Mouse (Mus musculus) lung, embryonic 14.5 days (tissue): ENCODE results near the gene Tmem127. TPM values are rescaled to one million over a fixed set of nuclear protein-coding genes. Genes with fewer than 3 reads are reported as not detected.
"Not testable (repeated sequence)": the region's sequence is repeated elsewhere in the genome, so short reads cannot be mapped to it uniquely, and the experiment has no call there.

Source experiments
- ATAC-seq: fragments of 200-750 bp; cut with Nextera tagmentation; 2 replicates; pipeline ENCODE4 v1.8.0; 2017; ENCODE audit warnings: mild to moderate bottlenecking, moderate TSS enrichment, moderate library complexity; ENCODE audit not compliant: insufficient read depth
- DNase-seq: peaks from one replicate; pipeline ENCODE4 v3.0.0-alpha.2; 2015
- H3K27ac ChIP-seq: fragments of 300-500 bp; sonication (generic); 2 replicates; pipeline ENCODE4 v1.5.1; 2014; ENCODE audit warnings: low read depth, mild to moderate bottlenecking, moderate library complexity
- H3K27me3 ChIP-seq: fragments of 300-500 bp; sonication (generic); 2 replicates; pipeline ENCODE4 v1.6.1; 2014; ENCODE audit warnings: low read length, control low read depth; ENCODE audit not compliant: insufficient read depth
- H3K36me3 ChIP-seq: fragments of 300-500 bp; sonication (generic); 2 replicates; pipeline ENCODE4 v1.6.1; 2014; ENCODE audit warnings: control low read depth; ENCODE audit not compliant: insufficient read depth
- H3K4me1 ChIP-seq: fragments of 300-500 bp; sonication (generic); 2 replicates; pipeline ENCODE4 v1.6.1; 2014; ENCODE audit warnings: antibody characterized with exemption, control low read depth; ENCODE audit not compliant: insufficient read depth
- H3K4me2 ChIP-seq: fragments of 300-500 bp; sonication (generic); 2 replicates; pipeline ENCODE4 v1.6.1; 2014; ENCODE audit warnings: mild to moderate bottlenecking
- H3K4me3 ChIP-seq: fragments of 300-500 bp; sonication (generic); 2 replicates; pipeline ENCODE4 v1.5.1; 2014; ENCODE audit warnings: low read depth, low read length
- H3K9ac ChIP-seq: fragments of 300-500 bp; sonication (generic); 2 replicates; pipeline ENCODE4 v1.6.1; 2014
- H3K9me3 ChIP-seq: fragments of 300-500 bp; sonication (generic); 2 replicates; pipeline ENCODE4 v1.6.1; 2016; ENCODE audit warnings: low read depth, low read length, control low read depth
- CTCF ChIP-seq: IDR thresholded peaks from 2 replicates; pipeline ENCODE4 v1.5.1; 2016; ENCODE audit warnings: antibody characterized with exemption, low read depth
- WGBS: fragments of 180-500 bp; shearing (Covaris S2); extraction: QIAGEN DNeasy Blood & Tissue Kit; methylation state at CpG from one replicate; pipeline ENCODE4 v1.1.7; 2014; 5-methylcytosine and 5-hydroxymethylcytosine counted together
- polyA plus RNA-seq: library from polyadenylated mRNA; unstranded; fragments of >200 nt; fragmentation: Nextera tagmentation; extraction: Ambion mirVana; gene quantifications from 2 replicates; pipeline ENCODE4 v1.2.1, GENCODE M21; 2014

The Tmem127 gene
- polyA plus RNA-seq, 1 experiment from 2014 or later = 22.6 TPM

- peak; percentile 99 for ATAC-seq
- Histone ChIP-seq H3K9me3 (no peaks in the 10 kb centered on the region), H3K27ac (peak within 1 kb of the TSS; percentile 96), H3K36me3 (0 out of 2 replicates have a peak, but pooled peaks cover 7% of the 10 kb centered on the region), H3K4me3 (peak within 1 kb of the TSS; percentile 98), H3K4me2 (peak within 1 kb of the TSS; percentile 71), H3K4me1 (no peaks in the 10 kb centered on the region), H3K27me3 (no peaks in the 10 kb centered on the region), H3K9ac (peak within 1 kb of the TSS; percentile 90)
- TF ChIP-seq CTCF = peak; percentile 47
- DNase-seq = peak; percentile 98
- 1% methylated on average over 49 of the region's 49 CpGs for WGBS
Measured at GRCm38 (mm10) chr2:127269491-127270299, 22.0 kb downstream of the Tmem127 start, which contains the start of gene Stard7. Gene Stard7, plus strand, starts transcription at chr2:127270218.

DNA sequence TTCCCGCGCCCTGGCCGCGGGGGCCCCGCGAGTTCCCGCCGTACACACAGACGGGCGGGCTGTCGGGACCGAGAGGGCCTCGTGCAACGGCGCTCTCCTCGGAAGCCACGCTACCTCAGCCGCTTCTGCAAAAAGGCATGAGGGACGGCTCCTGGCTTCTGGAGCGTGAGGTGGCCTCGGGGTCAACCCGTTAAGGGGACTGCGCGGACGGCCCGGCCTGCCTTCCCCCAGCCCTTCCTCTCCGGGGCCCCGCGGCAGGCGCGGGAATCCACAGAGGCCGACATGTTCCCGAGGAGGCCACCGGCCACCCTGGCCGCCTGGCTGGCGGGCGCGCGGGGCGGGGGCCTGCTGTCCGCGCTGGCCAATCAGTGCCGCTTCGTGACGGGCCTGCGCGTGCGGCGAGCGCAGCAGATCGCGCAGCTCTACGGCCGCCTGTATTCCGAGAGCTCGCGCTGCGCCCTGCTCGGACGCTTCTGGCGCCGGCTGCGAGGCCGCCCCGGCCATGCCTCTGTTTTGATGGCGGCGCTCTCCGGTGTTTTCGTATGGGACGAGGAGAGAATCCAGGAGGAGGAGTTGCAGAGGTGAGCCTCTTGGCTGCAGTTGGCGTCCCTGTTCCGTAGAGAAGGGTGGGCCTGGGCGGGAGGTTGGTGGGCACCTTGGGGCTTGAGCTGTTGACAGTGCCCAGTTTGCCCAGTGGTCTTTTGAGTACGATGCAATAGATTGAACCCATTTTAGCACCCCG lies 22.8 kb downstream of the Tmem127 start:
- under 1% methylated on average over 66 of the region's 75 CpGs for WGBS
- peak; percentile 93 for DNase-seq

GRCm38 (mm10) chr2:127271042-127271515 lies 23.4 kb downstream of the Tmem127 start:
- TF ChIP-seq CTCF = no peak
- H3K9ac ChIP-seq = peak overlapping the region; percentile 90
- 0 out of 2 replicates have a peak, but pooled peaks cover 7% of the 10 kb centered on the region for H3K36me3 ChIP-seq
- H3K9me3 ChIP-seq = no peaks in the 10 kb centered on the region
- WGBS = 4% methylated on average over 8 of the region's 8 CpGs
- peak; percentile 69 for DNase-seq
- H3K27ac ChIP-seq = peak overlapping the region; percentile 96; the same call in 1 of the 2 replicates
- no peak for ATAC-seq
- H3K27me3 ChIP-seq = no peaks in the 10 kb centered on the region
- H3K4me1 ChIP-seq = no peaks in the 10 kb centered on the region
- peak overlapping the region; percentile 71 for H3K4me2 ChIP-seq
- H3K4me3 ChIP-seq = peak overlapping the region; percentile 98

More for the DNA sequence above, 22.8 kb downstream of the Tmem127 start:
- no peaks in the 10 kb centered on the region for H3K4me1 ChIP-seq
- H3K4me2 ChIP-seq = peak overlapping the region; percentile 71
- H3K9me3 ChIP-seq = no peaks in the 10 kb centered on the region
- peak overlapping the region; percentile 96 for H3K27ac ChIP-seq
- H3K36me3 ChIP-seq = 0 out of 2 replicates have a peak, but pooled peaks cover 7% of the 10 kb centered on the region
- ATAC-seq = peak; percentile 97
- peak overlapping the region; percentile 98 for H3K4me3 ChIP-seq
- H3K9ac ChIP-seq = peak overlapping the region; percentile 90
- no peaks in the 10 kb centered on the region for H3K27me3 ChIP-seq
- TF ChIP-seq CTCF = no peak

DNA sequence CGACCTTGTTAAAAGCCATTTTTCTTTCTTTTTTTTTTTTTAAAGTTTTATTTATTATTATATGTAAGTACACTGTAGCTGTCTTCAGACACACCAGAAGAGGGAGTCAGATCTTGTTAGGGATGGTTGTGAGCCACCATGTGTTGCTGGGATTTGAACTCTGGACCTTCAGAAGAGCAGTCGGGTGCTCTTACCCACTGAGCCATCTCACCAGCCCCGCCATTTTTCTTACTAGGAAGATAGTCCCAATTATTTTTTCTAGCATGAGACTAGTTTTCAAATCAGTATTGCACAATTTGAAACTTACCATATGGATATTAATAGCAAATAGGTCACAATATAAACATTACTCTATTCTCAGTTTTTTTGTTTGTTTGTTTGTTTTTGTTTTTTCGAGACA lies 24.3 kb downstream of the Tmem127 start:
- not testable (repeated sequence) for H3K4me1 ChIP-seq, H3K9ac ChIP-seq, H3K4me3 ChIP-seq, H3K9me3 ChIP-seq, H3K27me3 ChIP-seq, DNase-seq, ATAC-seq, H3K36me3 ChIP-seq, H3K27ac ChIP-seq
- H3K4me2 ChIP-seq = peak overlapping the region; percentile 71
- WGBS = 86% methylated on average over 4 of the region's 4 CpGs

DNA sequence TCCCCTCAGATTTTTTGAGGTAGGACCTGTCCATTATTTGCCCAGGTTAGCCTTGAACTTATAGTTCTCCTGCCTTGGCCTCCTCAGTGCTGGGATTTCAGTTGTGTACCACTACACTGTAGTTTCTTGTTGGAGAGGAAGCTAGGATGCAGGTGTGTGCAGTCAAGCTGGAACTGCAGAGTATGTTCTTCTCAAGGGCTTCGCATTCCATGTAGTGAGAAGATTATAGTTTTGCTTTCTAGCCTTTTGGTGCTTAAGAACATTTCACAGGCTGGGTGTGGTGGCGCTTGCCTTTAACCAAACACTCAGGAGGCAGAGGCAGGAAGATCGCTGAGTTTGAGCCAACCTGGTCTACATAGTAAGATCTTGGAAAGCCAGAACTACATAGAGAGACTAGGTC lies 25.1 kb downstream of the Tmem127 start:
- no peak for TF ChIP-seq CTCF
- no peak overlapping the region for H3K9ac ChIP-seq
- H3K4me2 ChIP-seq = no peak overlapping the region
- 0 out of 2 replicates have a peak, but pooled peaks cover 7% of the 10 kb centered on the region for H3K36me3 ChIP-seq
- no peaks in the 10 kb centered on the region for H3K27me3 ChIP-seq
- ATAC-seq (no peak), DNase-seq (no peak)
- H3K4me1 ChIP-seq = no peaks in the 10 kb centered on the region
- H3K27ac ChIP-seq = no peak overlapping the region
- H3K9me3 ChIP-seq = no peaks in the 10 kb centered on the region
- no peak overlapping the region for H3K4me3 ChIP-seq
- WGBS = 94% methylated on average over 3 of the region's 3 CpGs

- Histone ChIP-seq H3K4me1 (no peaks in the 10 kb centered on the region), H3K36me3 (0 out of 2 replicates have a peak, but pooled peaks cover 7% of the 10 kb centered on the region), H3K4me3 (no peak overlapping the region), H3K27ac (no peak overlapping the region), H3K9me3 (no peaks in the 10 kb centered on the region), H3K9ac (no peak overlapping the region), H3K4me2 (no peak overlapping the region), H3K27me3 (no peaks in the 10 kb centered on the region)
- DNase-seq (no peak), ATAC-seq (no peak)
- no peak for TF ChIP-seq CTCF
- WGBS = 89% methylated on average over 2 of the region's 2 CpGs
Measured at GRCm38 (mm10) chr2:127274590-127274989, 26.9 kb downstream of the Tmem127 start.
